ENCODE assay signal across 9 mouse cellular contexts in genomic region chr10:19708277-19709070, GRCm38 (mm10). TPM values are rescaled to one million over a fixed set of nuclear protein-coding genes. Genes with fewer than 3 reads are reported as not detected.
A peak's percentile ranks its signal among the peaks of the same experiment; 100 is the strongest.
DNase-seq lines count a peak whose midpoint lies in the region; ATAC-seq and TF ChIP-seq lines count a peak whose summit lies in the region.
"Had no signal": no experiment of that assay in that cellular context is flagged by ENCODE, and none has a peak within 500 bp of the region (broad histone marks: within the 10 kb centered on the region; RNA-seq: fewer than 3 reads in every experiment).

No protein-coding gene starts in this region.

- H3K4me3 ChIP-seq in forebrain, postnatal 0 days (ENCODE audit: low read depth, low read length) = no peak overlapping the region
- H3K4me3 ChIP-seq in forebrain, embryonic 16.5 days (replicated peaks; ENCODE audit: low read length) = no peak overlapping the region
- H3K4me3 ChIP-seq in liver, embryonic 13.5 days (replicated peaks) = no peak overlapping the region
- H3K4me3 ChIP-seq: midbrain, embryonic 12.5 days had no signal

- peaks cover 6% of the 10 kb centered on the region; the same call in 1 of the 2 replicates for H3K27me3 ChIP-seq in forebrain, postnatal 0 days (ENCODE audit: insufficient read depth, low read length)
- H3K27me3 ChIP-seq in forebrain, embryonic 16.5 days (replicated peaks; ENCODE audit: control insufficient read depth, insufficient read depth, low read length) = peaks cover 5% of the 10 kb centered on the region; the same call in 1 of the 2 replicates
- peaks cover 9% of the 10 kb centered on the region; the same call in 1 of the 2 replicates for H3K27me3 ChIP-seq in liver, embryonic 13.5 days

- H3K4me1 ChIP-seq in forebrain, postnatal 0 days (ENCODE audit: insufficient read depth) = no peaks in the 10 kb centered on the region; the same call in 1 of the 2 replicates
- H3K4me1 ChIP-seq in forebrain, embryonic 16.5 days (replicated peaks; ENCODE audit: control insufficient read depth, insufficient read depth, low read length) = peaks cover 6% of the 10 kb centered on the region
- H3K4me1 ChIP-seq in liver, embryonic 13.5 days (replicated peaks) = peaks cover 19% of the 10 kb centered on the region

- no peak overlapping the region for H3K4me2 ChIP-seq in forebrain, postnatal 0 days (ENCODE audit: low read depth)
- no peak overlapping the region for H3K4me2 ChIP-seq in forebrain, embryonic 16.5 days (ENCODE audit: low read length)
- 0 out of 2 replicates have a peak overlapping the region, but pooled peaks have one; percentile 2 for H3K4me2 ChIP-seq in liver, embryonic 13.5 days
- H3K4me2 ChIP-seq: midbrain, embryonic 12.5 days had no signal

- H3K9ac ChIP-seq in forebrain, postnatal 0 days = no peak overlapping the region
- no peak overlapping the region for H3K9ac ChIP-seq in forebrain, embryonic 16.5 days (replicated peaks; ENCODE audit: low read depth, low read length)
- no peak overlapping the region for H3K9ac ChIP-seq in liver, embryonic 13.5 days
- H3K9ac ChIP-seq: midbrain, embryonic 12.5 days had no signal

- WGBS in forebrain, postnatal 0 days = 63% methylated on average over 12 of the region's 12 CpGs
- WGBS in forebrain, embryonic 16.5 days = 58% methylated on average over 12 of the region's 12 CpGs
- 38% methylated on average over 12 of the region's 12 CpGs for WGBS in liver, embryonic 13.5 days (ENCODE audit: insufficient replicate concordance)

- no peak for DNase-seq in forebrain, postnatal 0 days
- DNase-seq in ovary, postnatal 36 days (ENCODE audit: low spot score) = peak; percentile 8
- no peak for DNase-seq in ovary, adult 18-20 months (ENCODE audit: low spot score)
- peak; percentile 17 for DNase-seq in c-Kit-negative CD71-positive TER-119-positive erythroid progenitor cells, embryonic 14.5 days (ENCODE audit: low read depth, low spot score)
- DNase-seq in liver, embryonic 13.5 days = no peak
- peak; percentile 44 for DNase-seq in testis, postnatal 14 days (ENCODE audit: low spot score)
- DNase-seq in layer of hippocampus, adult 9-10 months (ENCODE audit: low spot score) = no peak

- no peak overlapping the region for H3K27ac ChIP-seq in forebrain, postnatal 0 days (ENCODE audit: low read depth, low read length)
- no peak overlapping the region for H3K27ac ChIP-seq in forebrain, embryonic 16.5 days (ENCODE audit: low read length)
- H3K27ac ChIP-seq in liver, embryonic 13.5 days = no peak overlapping the region
- H3K27ac ChIP-seq: midbrain, embryonic 12.5 days had no signal

- ATAC-seq in forebrain, postnatal 0 days = no peak
- no peak for ATAC-seq in forebrain, embryonic 16.5 days
- peak; percentile 72 for ATAC-seq in liver, embryonic 13.5 days (ENCODE audit: low read depth)

- no peaks in the 10 kb centered on the region for H3K9me3 ChIP-seq in forebrain, postnatal 0 days (ENCODE audit: low read length)
- H3K9me3 ChIP-seq in forebrain, embryonic 16.5 days (ENCODE audit: control insufficient read depth, low read length) = no peaks in the 10 kb centered on the region
- H3K9me3 ChIP-seq in liver, embryonic 13.5 days (replicated peaks) = no peaks in the 10 kb centered on the region
- H3K9me3 ChIP-seq: midbrain, embryonic 12.5 days had no signal

- H3K36me3 ChIP-seq in forebrain, postnatal 0 days (ENCODE audit: insufficient read depth) = no peaks in the 10 kb centered on the region
- H3K36me3 ChIP-seq in forebrain, embryonic 16.5 days (ENCODE audit: control insufficient read depth, insufficient read depth) = no peaks in the 10 kb centered on the region
- H3K36me3 ChIP-seq in liver, embryonic 13.5 days = no peaks in the 10 kb centered on the region
- H3K36me3 ChIP-seq: midbrain, embryonic 12.5 days had no signal

- peak; percentile 56 for TF ChIP-seq CTCF in forebrain, postnatal 0 days (IDR thresholded peaks at IDR 0.05; ENCODE audit: low read depth)

RNA-seq across cellular contexts. Expression of gene Il20ra, which starts 3.9 kb away (rescaled TPM):
- 0.19 TPM in 1 of 2 replicates, not detected in the other for total RNA-seq in forebrain, postnatal 0 days (2014; rRNA removed)
- not detected in 2 replicates for polyA plus RNA-seq in forebrain, postnatal 0 days (2015; fragmentation: Nextera tagmentation; extraction: Ambion mirVana)
- 0.10 TPM in 1 of 2 replicates, not detected in the other for polyA plus RNA-seq in forebrain, embryonic 16.5 days (2015; fragmentation: Nextera tagmentation; extraction: Ambion mirVana)
- 0.20 and 0.25 TPM in 2 replicates for polyA plus RNA-seq in liver, embryonic 13.5 days (2015; fragmentation: Nextera tagmentation; extraction: Ambion mirVana)
- polyA plus RNA-seq: midbrain, embryonic 12.5 days had no signal

Comparison
In these comparisons a context has a peak if more than half of its experiments do, and no peak if none do; other contexts are left out.
1. DNase-seq: peak in ovary, postnatal 36 days (single experiment), c-Kit-negative CD71-positive TER-119-positive erythroid progenitor cells, embryonic 14.5 days (single experiment) and testis, postnatal 14 days (single experiment); none in forebrain, postnatal 0 days (single experiment), ovary, adult 18-20 months (single experiment), liver, embryonic 13.5 days (single experiment) and layer of hippocampus, adult 9-10 months (single experiment).